Mouse (Mus musculus): ENCODE results near the gene Dlg5.

Gene Dlg5

DNA sequence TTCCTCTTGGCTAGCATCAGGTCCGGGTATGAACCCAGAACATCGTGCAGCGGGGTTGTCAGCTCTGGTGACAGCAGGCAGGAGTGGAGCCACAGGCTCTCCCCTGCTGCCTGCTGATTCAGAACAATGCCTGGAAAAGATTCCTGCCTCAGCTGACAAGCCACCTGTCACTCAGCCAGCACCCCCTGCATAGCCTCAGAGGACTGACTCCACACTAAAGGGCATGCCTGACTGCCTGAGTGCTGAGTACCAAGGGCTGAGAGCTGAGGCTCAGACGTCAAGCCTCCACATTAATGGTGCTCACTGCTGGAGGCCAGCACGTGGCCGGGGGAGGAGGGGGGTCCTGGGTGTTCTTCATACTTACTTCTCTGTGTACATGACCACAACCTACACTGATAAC, 72.4 kb downstream of the Dlg5 start:
- no peaks in the 10 kb centered on the region for H3K9me3 ChIP-seq (ENCODE audit: low read length)
- H3K4me1 ChIP-seq (replicated peaks; ENCODE audit: low read depth, low read length) = peaks cover 49% of the 10 kb centered on the region
- no peak overlapping the region for H3K4me3 ChIP-seq (replicated peaks; ENCODE audit: low read length)
- TF ChIP-seq POU5F1 (IDR thresholded peaks at IDR 0.05; ENCODE audit: borderline replicate concordance, low read length) = no peak
- no peak for TF ChIP-seq CTCF (conservative IDR thresholded peaks at IDR 0.05; ENCODE audit: low read length)
- no peak for TF ChIP-seq NANOG (IDR thresholded peaks at IDR 0.05; ENCODE audit: borderline replicate concordance, low read length)
- H3K27me3 ChIP-seq (ENCODE audit: insufficient read depth, low read length) = no peaks in the 10 kb centered on the region
- H3K36me3 ChIP-seq (ENCODE audit: insufficient read depth, low read length) = peaks cover 72% of the 10 kb centered on the region

- peaks cover 64% of the 10 kb centered on the region for H3K36me3 ChIP-seq (ENCODE audit: insufficient read depth, low read length)
- TF ChIP-seq NANOG (IDR thresholded peaks at IDR 0.05; ENCODE audit: borderline replicate concordance, low read length) = no peak
- no peak for TF ChIP-seq CTCF (conservative IDR thresholded peaks at IDR 0.05; ENCODE audit: low read length)
- TF ChIP-seq POU5F1 (IDR thresholded peaks at IDR 0.05; ENCODE audit: borderline replicate concordance, low read length) = no peak
- H3K4me3 ChIP-seq (replicated peaks; ENCODE audit: low read length) = no peak overlapping the region
- H3K4me1 ChIP-seq (replicated peaks; ENCODE audit: low read depth, low read length) = peaks cover 38% of the 10 kb centered on the region
- H3K27me3 ChIP-seq (ENCODE audit: insufficient read depth, low read length) = no peaks in the 10 kb centered on the region
- H3K9me3 ChIP-seq (ENCODE audit: low read length) = no peaks in the 10 kb centered on the region
Observed at GRCm38 (mm10) chr14:24171639-24172311, 73.9 kb downstream of the Dlg5 start.

DNA sequence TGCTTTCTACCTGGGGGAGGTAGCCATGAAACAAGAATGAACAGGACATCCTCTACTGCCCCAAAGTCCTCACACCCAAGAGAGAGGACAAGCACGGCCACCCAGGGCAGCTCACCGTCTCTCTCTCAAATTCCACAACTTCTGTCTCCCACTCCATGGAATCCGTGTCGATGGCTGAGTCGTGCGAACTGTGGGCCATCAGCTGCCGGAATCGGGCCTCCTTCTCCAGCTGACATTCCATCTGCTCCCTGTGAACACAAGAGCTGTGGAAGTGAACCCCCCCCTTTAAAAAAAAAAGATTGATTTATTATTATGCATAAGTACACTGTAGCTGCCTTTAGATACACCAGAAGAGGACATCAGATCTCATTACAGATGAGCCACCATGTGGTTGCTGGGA, 79.7 kb downstream of the Dlg5 start:
- peaks cover 18% of the 10 kb centered on the region for H3K4me1 ChIP-seq (replicated peaks; ENCODE audit: low read depth, low read length)
- no peaks in the 10 kb centered on the region for H3K27me3 ChIP-seq (ENCODE audit: insufficient read depth, low read length)
- no peaks in the 10 kb centered on the region for H3K9me3 ChIP-seq (ENCODE audit: low read length)
- H3K4me3 ChIP-seq (replicated peaks; ENCODE audit: low read length) = no peak overlapping the region
- TF ChIP-seq POU5F1 (IDR thresholded peaks at IDR 0.05; ENCODE audit: borderline replicate concordance, low read length) = no peak
- no peak for TF ChIP-seq NANOG (IDR thresholded peaks at IDR 0.05; ENCODE audit: borderline replicate concordance, low read length)
- no peak for TF ChIP-seq CTCF (conservative IDR thresholded peaks at IDR 0.05; ENCODE audit: low read length)
- peaks cover 68% of the 10 kb centered on the region for H3K36me3 ChIP-seq (ENCODE audit: insufficient read depth, low read length)

DNA sequence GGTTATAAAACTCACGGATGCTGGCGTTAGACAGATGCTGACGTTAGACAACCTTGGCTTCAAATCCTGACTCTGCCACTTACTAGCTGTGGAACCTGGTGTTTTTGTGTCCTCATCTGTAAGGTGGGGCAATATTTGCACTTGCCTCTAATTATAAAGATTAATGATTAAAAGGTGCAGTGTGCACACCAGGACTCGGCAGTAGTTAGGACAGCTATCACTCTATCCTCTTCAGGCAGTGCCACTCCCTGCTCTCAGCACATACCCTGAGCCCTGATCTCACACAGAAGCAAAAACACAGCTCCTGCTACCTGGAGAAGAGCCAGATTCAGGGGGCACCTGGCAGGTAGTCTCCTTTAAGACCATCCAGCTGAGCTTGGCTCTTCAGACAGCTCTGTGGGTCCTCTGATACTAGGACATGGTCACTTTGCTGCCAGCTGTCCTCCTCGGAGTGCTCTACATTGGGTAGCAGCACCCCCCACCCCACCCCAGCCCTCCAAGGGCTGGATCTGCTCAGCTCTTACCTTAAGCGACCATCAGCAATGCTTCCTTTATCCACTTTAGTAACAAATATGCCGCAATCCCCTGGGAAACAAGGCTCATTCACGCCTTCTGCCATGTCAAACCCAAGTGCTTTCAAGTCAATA, 80.9 kb downstream of the Dlg5 start:
- Histone ChIP-seq H3K36me3 (ENCODE audit: insufficient read depth, low read length) (peaks cover 59% of the 10 kb centered on the region), H3K4me1 (replicated peaks; ENCODE audit: low read depth, low read length) (peaks cover 7% of the 10 kb centered on the region), H3K9me3 (ENCODE audit: low read length) (no peaks in the 10 kb centered on the region), H3K4me3 (replicated peaks; ENCODE audit: low read length) (no peak overlapping the region), H3K27me3 (ENCODE audit: insufficient read depth, low read length) (no peaks in the 10 kb centered on the region)
- no peak for TF ChIP-seq CTCF (conservative IDR thresholded peaks at IDR 0.05; ENCODE audit: low read length)
- no peak for TF ChIP-seq POU5F1 (IDR thresholded peaks at IDR 0.05; ENCODE audit: borderline replicate concordance, low read length)
- TF ChIP-seq NANOG (IDR thresholded peaks at IDR 0.05; ENCODE audit: borderline replicate concordance, low read length) = no peak

DNA sequence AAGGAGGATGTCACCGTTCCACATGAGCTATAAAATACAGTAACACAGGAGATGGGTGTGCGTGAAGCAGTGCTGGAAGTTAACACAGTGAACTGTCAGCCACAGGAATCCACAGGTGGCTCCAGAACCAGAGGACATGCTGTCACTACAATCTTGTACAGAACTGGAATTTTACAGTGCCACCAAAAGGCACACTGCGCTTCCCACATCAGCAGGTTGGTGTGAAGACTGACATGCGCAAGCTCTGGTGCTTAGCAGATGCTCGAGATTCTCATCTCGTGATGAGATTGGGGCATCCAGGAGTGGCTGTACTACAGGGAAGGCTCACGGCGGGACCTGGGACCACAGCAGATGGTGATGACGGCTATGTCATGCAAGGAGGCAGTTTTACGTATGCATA, 82.9 kb downstream of the Dlg5 start:
- Histone ChIP-seq H3K4me3 (replicated peaks; ENCODE audit: low read length) (no peak overlapping the region), H3K27me3 (ENCODE audit: insufficient read depth, low read length) (no peaks in the 10 kb centered on the region), H3K36me3 (ENCODE audit: insufficient read depth, low read length) (peaks cover 60% of the 10 kb centered on the region), H3K4me1 (replicated peaks; ENCODE audit: low read depth, low read length) (peaks cover 12% of the 10 kb centered on the region), H3K9me3 (ENCODE audit: low read length) (no peaks in the 10 kb centered on the region)
- TF ChIP-seq POU5F1 (IDR thresholded peaks at IDR 0.05; ENCODE audit: borderline replicate concordance, low read length) = no peak
- TF ChIP-seq NANOG (IDR thresholded peaks at IDR 0.05; ENCODE audit: borderline replicate concordance, low read length) = no peak
- TF ChIP-seq CTCF (conservative IDR thresholded peaks at IDR 0.05; ENCODE audit: low read length) = no peak

GRCm38 (mm10) chr14:24148892-24149291, 96.8 kb downstream of the Dlg5 start:
- Histone ChIP-seq H3K27me3 (ENCODE audit: insufficient read depth, low read length) (no peaks in the 10 kb centered on the region), H3K4me1 (replicated peaks; ENCODE audit: low read depth, low read length) (peaks cover 69% of the 10 kb centered on the region), H3K4me3 (replicated peaks; ENCODE audit: low read length) (peak overlapping the region; percentile 20; the same call in 1 of the 2 replicates), H3K9me3 (ENCODE audit: low read length) (peaks cover 15% of the 10 kb centered on the region), H3K36me3 (ENCODE audit: insufficient read depth, low read length) (peaks cover 80% of the 10 kb centered on the region)
- no peak for TF ChIP-seq POU5F1 (IDR thresholded peaks at IDR 0.05; ENCODE audit: borderline replicate concordance, low read length)
- no peak for TF ChIP-seq NANOG (IDR thresholded peaks at IDR 0.05; ENCODE audit: borderline replicate concordance, low read length)
- no peak for TF ChIP-seq CTCF (conservative IDR thresholded peaks at IDR 0.05; ENCODE audit: low read length)

GRCm38 (mm10) chr14:24144821-24145220, 100.9 kb downstream of the Dlg5 start:
- Histone ChIP-seq H3K36me3 (ENCODE audit: insufficient read depth, low read length) (peaks cover 48% of the 10 kb centered on the region), H3K27me3 (ENCODE audit: insufficient read depth, low read length) (no peaks in the 10 kb centered on the region), H3K9me3 (ENCODE audit: low read length) (peaks cover 15% of the 10 kb centered on the region), H3K4me3 (replicated peaks; ENCODE audit: low read length) (peak overlapping the region; percentile 48; the same call in 1 of the 2 replicates), H3K4me1 (replicated peaks; ENCODE audit: low read depth, low read length) (peaks cover 84% of the 10 kb centered on the region)
- TF ChIP-seq NANOG (IDR thresholded peaks at IDR 0.05; ENCODE audit: borderline replicate concordance, low read length) (peak; percentile 68; the same call in 1 of the 2 replicates), CTCF (conservative IDR thresholded peaks at IDR 0.05; ENCODE audit: low read length) (no peak)

DNA sequence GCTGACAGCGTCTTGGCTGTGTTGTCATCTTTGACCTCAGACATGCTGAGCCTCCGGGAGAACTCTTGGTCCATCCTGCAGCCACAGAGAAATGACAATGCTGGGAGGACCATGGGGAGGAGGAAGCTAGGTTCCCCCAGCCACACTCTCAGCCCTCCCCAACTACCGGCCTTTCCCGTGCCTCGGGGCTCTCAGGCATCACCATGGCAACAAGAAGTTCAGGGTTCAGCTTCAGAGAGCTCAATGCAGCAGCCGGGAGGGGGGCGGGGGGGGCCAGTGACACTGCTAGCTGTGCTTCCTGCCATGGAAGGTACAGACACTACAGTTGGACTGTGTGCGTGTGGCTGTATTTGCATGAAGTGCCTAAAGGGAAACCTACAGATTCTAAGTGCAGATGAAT, 101.3 kb downstream of the Dlg5 start:
- no peak for TF ChIP-seq CTCF (conservative IDR thresholded peaks at IDR 0.05; ENCODE audit: low read length)
- Histone ChIP-seq H3K36me3 (ENCODE audit: insufficient read depth, low read length) (peaks cover 48% of the 10 kb centered on the region), H3K4me1 (replicated peaks; ENCODE audit: low read depth, low read length) (peaks cover 84% of the 10 kb centered on the region), H3K9me3 (ENCODE audit: low read length) (peaks cover 15% of the 10 kb centered on the region), H3K4me3 (replicated peaks; ENCODE audit: low read length) (peak overlapping the region; percentile 48), H3K27me3 (ENCODE audit: insufficient read depth, low read length) (no peaks in the 10 kb centered on the region)
